Mouse (Mus musculus) hindbrain, embryonic 10.5 days (tissue): ENCODE data around the gene Fam243. TPM values are rescaled to one million over a fixed set of nuclear protein-coding genes. Genes with fewer than 3 reads are reported as not detected.

Experiments
- DNase-seq: peaks from one replicate; pipeline ENCODE4 v3.0.0-alpha.2; 2017; ENCODE audit warnings: low spot score
- H3K27ac ChIP-seq: fragments of 300-500 bp; sonication (generic); 2 replicates; pipeline ENCODE4 v1.5.1; 2016; ENCODE audit warnings: mild to moderate bottlenecking, moderate library complexity
- H3K27me3 ChIP-seq: fragments of 300-500 bp; sonication (generic); 2 replicates; pipeline ENCODE4 v1.6.1; 2016; ENCODE audit warnings: mild to moderate bottlenecking; ENCODE audit not compliant: poor library complexity, insufficient read depth, severe bottlenecking
- H3K36me3 ChIP-seq: fragments of 300-500 bp; sonication (generic); 2 replicates; pipeline ENCODE4 v1.6.1; 2016; ENCODE audit warnings: mild to moderate bottlenecking, moderate library complexity
- H3K4me1 ChIP-seq: fragments of 300-500 bp; sonication (generic); replicated peaks from 2 replicates; pipeline ENCODE4 v1.6.1; 2016; ENCODE audit warnings: mild to moderate bottlenecking
- H3K4me3 ChIP-seq: fragments of 300-500 bp; sonication (generic); 2 replicates; pipeline ENCODE4 v1.5.1; 2016; ENCODE audit warnings: mild to moderate bottlenecking, moderate library complexity
- H3K9me3 ChIP-seq: fragments of 300-500 bp; sonication (generic); 2 replicates; pipeline ENCODE4 v1.6.1; 2016; ENCODE audit warnings: mild to moderate bottlenecking, moderate library complexity
- whole genome bisulfite sequencing: fragments of 180-500 bp; shearing (Covaris S2); methylation state at CpG from one replicate; pipeline ENCODE4 v1.1.7; 2016; 5-methylcytosine and 5-hydroxymethylcytosine counted together
- polyA plus RNA-seq: library from polyadenylated mRNA; unstranded; fragments of >200 nt; fragmentation: Nextera tagmentation; extraction: Ambion mirVana; gene quantifications from 2 replicates; pipeline ENCODE4 v1.2.1, GENCODE M21; 2016

Fam243 gene
- polyA plus RNA-seq, 1 experiment from 2014 or later = not detected

GRCm38 (mm10) chr16:92346297-92346916, 25.2 kb upstream of the Fam243 start:
- no peaks in the 10 kb centered on the region for H3K27me3 ChIP-seq
- 50% methylated on average over 13 of the region's 13 CpGs for WGBS
- peak overlapping the region; percentile 86 for H3K27ac ChIP-seq
- no peaks in the 10 kb centered on the region for H3K36me3 ChIP-seq
- peaks cover 26% of the 10 kb centered on the region for H3K4me1 ChIP-seq
- DNase-seq = peak; percentile 84
- peak overlapping the region; percentile 23; the same call in 1 of the 2 replicates for H3K4me3 ChIP-seq
- no peaks in the 10 kb centered on the region for H3K9me3 ChIP-seq

DNA sequence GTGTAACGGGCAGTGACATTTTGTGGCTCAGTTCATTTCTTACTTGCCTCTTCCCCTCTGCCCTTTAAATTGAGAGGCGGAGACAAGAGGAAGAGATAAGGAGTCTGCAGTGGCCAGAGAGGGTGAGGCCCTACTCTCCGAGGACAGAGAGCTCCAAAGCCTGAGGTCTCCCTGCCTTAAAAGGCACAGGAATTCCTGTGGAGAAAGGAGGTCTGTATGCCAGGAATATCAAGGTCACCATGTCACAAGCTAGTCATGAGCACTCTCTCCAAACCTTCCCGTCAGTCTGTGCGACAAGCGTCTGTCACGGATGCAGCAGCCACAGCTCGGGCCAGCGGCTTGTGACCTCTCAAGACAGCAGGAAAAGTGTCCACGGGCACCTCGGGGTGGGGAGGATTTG, 23.9 kb upstream of the Fam243 start:
- Histone ChIP-seq H3K4me1 (peaks cover 39% of the 10 kb centered on the region), H3K4me3 (no peak overlapping the region), H3K27ac (peak overlapping the region; percentile 86), H3K27me3 (no peaks in the 10 kb centered on the region), H3K9me3 (no peaks in the 10 kb centered on the region), H3K36me3 (no peaks in the 10 kb centered on the region)
- WGBS = 57% methylated on average over 11 of the region's 11 CpGs
- DNase-seq = no peak

DNA sequence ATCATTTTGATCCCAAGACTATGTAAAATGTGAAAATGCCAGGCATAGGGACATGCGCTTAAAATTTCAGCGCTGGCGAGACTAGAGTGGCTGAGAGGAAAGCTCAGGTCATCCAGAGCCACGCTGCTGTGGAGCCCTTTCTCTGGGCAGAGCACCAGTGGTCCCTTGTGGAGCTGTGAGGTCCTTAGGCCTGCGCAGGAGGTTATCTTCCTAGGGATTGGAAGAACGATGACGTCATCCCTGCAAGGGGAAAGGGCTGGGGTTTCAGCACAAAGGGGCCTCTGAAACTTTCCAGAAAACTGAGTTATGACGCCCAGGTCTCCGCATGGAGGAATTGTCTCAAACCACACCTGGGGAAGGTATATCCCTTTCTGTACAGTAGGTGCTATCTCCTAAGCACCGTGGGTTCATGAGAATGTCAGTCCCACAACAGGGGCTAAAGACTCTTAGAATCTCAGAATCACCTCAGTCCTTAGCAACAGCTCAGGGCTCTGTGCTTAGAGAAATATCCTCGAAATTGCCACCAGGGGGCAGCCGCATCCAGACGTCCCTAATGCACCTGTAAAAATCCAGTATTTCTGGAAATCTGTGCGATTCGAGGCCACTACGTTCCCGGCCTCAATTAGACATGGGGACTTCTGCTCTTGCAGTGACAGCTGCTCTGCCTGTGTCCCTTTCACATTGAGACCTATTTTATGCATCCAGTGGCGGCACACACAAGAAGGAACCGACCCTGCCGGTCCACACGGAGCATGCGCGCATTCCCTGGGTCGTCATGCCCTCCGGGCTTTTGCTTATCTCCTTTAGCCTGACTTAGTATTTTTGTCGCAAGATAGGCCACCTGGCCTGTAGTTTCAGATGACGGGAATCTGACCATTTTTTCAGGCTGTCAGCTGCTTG, 19.6 kb upstream of the Fam243 start:
- Histone ChIP-seq H3K4me3 (peak overlapping the region; percentile 42), H3K9me3 (no peaks in the 10 kb centered on the region), H3K36me3 (no peaks in the 10 kb centered on the region), H3K27ac (peak overlapping the region; percentile 66), H3K4me1 (peaks cover 33% of the 10 kb centered on the region), H3K27me3 (peaks cover under 1% of the 10 kb centered on the region; the same call in 1 of the 2 replicates)
- WGBS = 27% methylated on average over 27 of the region's 27 CpGs
- DNase-seq = peak; percentile 79

DNA sequence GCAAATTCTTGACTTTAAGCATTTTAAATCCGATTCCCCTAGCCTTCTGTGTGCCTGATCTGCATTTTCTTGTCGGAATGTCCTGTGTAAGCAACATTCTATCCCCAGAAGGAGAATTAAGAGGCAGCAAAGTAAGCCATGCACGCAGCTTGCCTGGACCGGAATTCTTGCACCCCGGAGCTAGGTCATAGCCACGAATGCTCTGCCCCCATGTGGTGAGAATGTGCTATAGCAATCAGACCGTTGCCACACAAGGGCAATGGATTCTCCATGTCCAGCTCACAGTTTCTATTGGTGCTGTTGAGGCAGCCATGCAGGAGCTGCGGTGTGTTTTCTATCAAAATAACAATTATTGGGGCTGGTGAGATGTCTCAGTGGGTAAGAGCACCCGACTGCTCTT, 15.0 kb upstream of the Fam243 start:
- H3K9me3 ChIP-seq = no peaks in the 10 kb centered on the region
- H3K27ac ChIP-seq = no peak overlapping the region; the same call in 1 of the 2 replicates
- WGBS = 9% methylated on average over 9 of the region's 9 CpGs
- peaks cover 11% of the 10 kb centered on the region; the same call in 1 of the 2 replicates for H3K27me3 ChIP-seq
- H3K4me3 ChIP-seq = no peak overlapping the region
- no peaks in the 10 kb centered on the region for H3K36me3 ChIP-seq
- peaks cover 37% of the 10 kb centered on the region for H3K4me1 ChIP-seq
- DNase-seq = peak; percentile 88

- peaks cover 11% of the 10 kb centered on the region; the same call in 1 of the 2 replicates for H3K27me3 ChIP-seq
- H3K27ac ChIP-seq = 0 out of 2 replicates have a peak overlapping the region, but pooled peaks have one; percentile 23
- no peak overlapping the region for H3K4me3 ChIP-seq
- H3K36me3 ChIP-seq = no peaks in the 10 kb centered on the region
- no peak for DNase-seq
- 64% methylated on average over 9 of the region's 9 CpGs for WGBS
- H3K9me3 ChIP-seq = no peaks in the 10 kb centered on the region
- H3K4me1 ChIP-seq = peaks cover 30% of the 10 kb centered on the region
These were observed 13.4 kb upstream of the Fam243 start for GRCm38 (mm10) chr16:92334600-92334999.

- WGBS = 82% methylated on average over 5 of the region's 5 CpGs
These were observed 9.7 kb upstream of the Fam243 start for GRCm38 (mm10) chr16:92330966-92331365.

GRCm38 (mm10) chr16:92327911-92328310, 6.7 kb upstream of the Fam243 start:
- H3K4me1 ChIP-seq = peaks cover 45% of the 10 kb centered on the region
- peaks cover 7% of the 10 kb centered on the region; the same call in 1 of the 2 replicates for H3K27me3 ChIP-seq
- H3K36me3 ChIP-seq = no peaks in the 10 kb centered on the region
- H3K9me3 ChIP-seq = no peaks in the 10 kb centered on the region
- no peak overlapping the region for H3K4me3 ChIP-seq
- no peak overlapping the region for H3K27ac ChIP-seq
- WGBS = 93% methylated on average over 10 of the region's 10 CpGs
- no peak for DNase-seq

More at GRCm38 (mm10) chr16:92330966-92331365, 9.7 kb upstream of the Fam243 start:
- Histone ChIP-seq H3K4me3 (no peak overlapping the region), H3K36me3 (no peaks in the 10 kb centered on the region), H3K27ac (0 out of 2 replicates have a peak overlapping the region, but pooled peaks have one; percentile 40), H3K27me3 (peaks cover 18% of the 10 kb centered on the region; the same call in 1 of the 2 replicates), H3K4me1 (peaks cover 30% of the 10 kb centered on the region), H3K9me3 (no peaks in the 10 kb centered on the region)
- DNase-seq = no peak

- Histone ChIP-seq H3K4me3 (no peak overlapping the region), H3K27me3 (peaks cover 7% of the 10 kb centered on the region; the same call in 1 of the 2 replicates), H3K36me3 (no peaks in the 10 kb centered on the region), H3K27ac (peak overlapping the region; percentile 57), H3K9me3 (no peaks in the 10 kb centered on the region), H3K4me1 (peaks cover 34% of the 10 kb centered on the region)
- peak; percentile 28 for DNase-seq
- WGBS = 31% methylated on average over 1 of the region's 1 CpGs
These were observed 3.8 kb upstream of the Fam243 start for GRCm38 (mm10) chr16:92325062-92325406.

DNA sequence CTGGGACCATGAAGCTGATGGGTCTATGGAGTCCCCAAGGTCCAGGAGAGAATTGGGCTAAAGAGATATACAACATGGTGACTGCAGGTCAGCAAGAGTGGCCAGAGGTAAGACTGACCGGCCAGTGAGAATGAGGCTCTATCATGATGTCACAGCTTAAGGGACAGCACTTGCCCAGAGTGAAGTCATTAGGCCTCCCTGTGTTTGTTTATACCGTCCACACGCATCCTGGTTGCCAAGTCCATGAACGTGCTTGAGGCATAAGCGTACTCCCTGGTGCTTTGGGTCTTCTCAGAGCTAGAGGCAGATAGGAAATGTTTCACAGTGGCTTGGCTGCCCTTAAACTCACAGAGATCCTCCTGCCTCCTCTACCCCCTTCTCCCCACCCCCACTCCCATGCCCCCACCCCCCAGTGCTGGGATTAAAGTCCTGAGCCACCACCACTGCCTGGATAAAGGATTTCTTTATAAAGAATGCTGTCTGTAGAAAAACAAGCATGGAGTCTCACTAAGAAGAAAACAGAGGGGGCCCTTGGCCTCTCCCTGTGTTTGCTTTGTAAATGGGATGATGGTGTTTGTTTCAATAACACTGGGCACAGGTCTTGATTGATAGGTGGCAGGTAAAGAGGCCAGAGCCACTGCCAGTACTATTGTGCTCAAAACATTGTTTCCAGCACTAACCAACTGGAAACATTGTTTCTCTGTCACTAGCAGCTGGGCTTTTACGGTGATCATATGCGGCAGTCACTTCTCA, 3.2 kb upstream of the Fam243 start:
- Histone ChIP-seq H3K27me3 (peaks cover 7% of the 10 kb centered on the region; the same call in 1 of the 2 replicates), H3K36me3 (no peaks in the 10 kb centered on the region), H3K27ac (peak overlapping the region; percentile 57), H3K4me1 (peaks cover 34% of the 10 kb centered on the region), H3K9me3 (no peaks in the 10 kb centered on the region), H3K4me3 (no peak overlapping the region)
- no peak for DNase-seq
- 33% methylated on average over 7 of the region's 7 CpGs for WGBS

GRCm38 (mm10) chr16:92320361-92320760, 880 bp downstream of the Fam243 start:
- H3K27ac ChIP-seq = no peak overlapping the region
- DNase-seq = no peak
- no peaks in the 10 kb centered on the region for H3K9me3 ChIP-seq
- WGBS = 91% methylated on average over 3 of the region's 3 CpGs
- no peaks in the 10 kb centered on the region for H3K27me3 ChIP-seq
- no peak overlapping the region for H3K4me3 ChIP-seq
- H3K4me1 ChIP-seq = peaks cover 32% of the 10 kb centered on the region
- H3K36me3 ChIP-seq = 0 out of 2 replicates have a peak, but pooled peaks cover 5% of the 10 kb centered on the region

- Histone ChIP-seq H3K4me3 (no peak overlapping the region), H3K4me1 (peaks cover 25% of the 10 kb centered on the region), H3K9me3 (no peaks in the 10 kb centered on the region), H3K27ac (no peak overlapping the region), H3K27me3 (no peaks in the 10 kb centered on the region), H3K36me3 (0 out of 2 replicates have a peak, but pooled peaks cover 5% of the 10 kb centered on the region)
- 67% methylated on average over 20 of the region's 20 CpGs for WGBS
- DNase-seq = peak; percentile 48
These were observed 1.7 kb downstream of the Fam243 start for GRCm38 (mm10) chr16:92319353-92320109.
